Mouse (Mus musculus): Measurements from ENCODE around the gene Uba1. TPM values are rescaled to one million over a fixed set of nuclear protein-coding genes. Genes with fewer than 3 reads are reported as not detected.
A peak's percentile ranks its signal among the peaks of the same experiment; 100 is the strongest.
"Not testable (repeated sequence)": the region's sequence is repeated elsewhere in the genome, so short reads cannot be mapped to it uniquely, and the experiment has no call there.

The Uba1 gene
- polyA plus RNA-seq, 1 experiment from 2014 or later, result 261 TPM

DNA sequence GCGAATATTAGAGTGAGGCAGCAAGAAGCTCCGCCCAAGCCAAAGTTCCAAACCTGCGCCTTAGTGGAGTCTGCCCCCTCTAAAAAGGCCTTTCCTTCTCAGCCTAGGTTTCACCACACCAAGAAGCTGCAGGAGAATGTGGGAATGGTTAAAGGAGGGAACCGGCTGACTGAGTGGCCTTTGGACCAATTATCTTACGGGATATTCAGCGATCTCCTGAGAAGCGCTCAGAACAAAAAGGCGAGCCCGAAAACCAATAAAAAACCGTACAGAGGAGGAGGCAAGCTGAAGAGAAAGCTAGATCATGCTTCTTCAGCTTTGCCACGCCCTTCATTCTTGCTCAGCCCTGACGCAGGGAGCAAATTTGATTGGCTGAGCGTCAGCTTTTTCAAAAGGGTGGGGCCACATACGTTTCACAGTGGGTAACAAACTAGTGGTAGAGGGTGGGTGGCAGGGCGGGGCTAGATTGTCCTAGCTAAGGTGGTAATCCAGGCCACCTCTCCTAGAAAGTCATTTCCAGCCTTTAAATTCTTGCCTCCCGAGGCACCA lies 29.5 kb downstream of the Uba1 start, which contains the start of gene Cdk16:
TSS of gene Cdk16 (plus strand) at position 436 of the 549 bp plus-strand sequence.
- Histone ChIP-seq H3K27ac (replicated peaks) (peak within 1 kb of the TSS; percentile 94), H3K9me3 (replicated peaks) (peaks cover 3% of the 10 kb centered on the region; the same call in 1 of the 2 replicates), H3K27me3 (ENCODE audit: low read depth, poor library complexity, severe bottlenecking) (no peaks in the 10 kb centered on the region), H3K36me3 (peaks cover 27% of the 10 kb centered on the region), H3K4me3 (peak within 1 kb of the TSS; percentile 68), H3K4me1 (peaks cover 18% of the 10 kb centered on the region)
- WGBS, result 21% methylated on average over 16 of the region's 16 CpGs
- peak; percentile 81 for DNase-seq (ENCODE audit: low spot score)

DNA sequence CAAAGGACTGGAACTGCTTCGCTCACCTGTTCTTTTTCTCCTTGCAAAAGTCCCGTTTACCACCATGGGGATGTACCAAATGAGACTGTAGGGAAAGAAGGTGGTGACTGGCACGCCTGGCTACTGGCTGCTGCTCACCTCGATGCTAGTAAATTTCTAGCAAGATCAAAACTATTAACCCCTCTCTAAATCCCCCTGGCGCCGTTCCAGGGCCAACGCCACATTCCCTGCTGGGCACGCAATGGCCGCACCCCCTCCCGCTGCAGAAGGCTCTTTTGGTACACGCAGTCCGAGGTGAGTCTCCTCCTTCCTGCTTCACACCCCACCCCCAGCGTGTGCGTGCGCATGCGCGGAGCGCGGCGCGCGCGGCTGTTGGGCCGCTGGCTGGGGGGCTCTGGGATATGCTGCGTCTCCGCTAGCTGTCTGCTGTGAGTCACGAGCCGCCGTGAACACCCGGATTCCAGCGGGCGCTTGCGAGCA lies 30.0 kb downstream of the Uba1 start:
- H3K4me1 ChIP-seq, result peaks cover 18% of the 10 kb centered on the region
- H3K36me3 ChIP-seq, result peaks cover 27% of the 10 kb centered on the region
- WGBS, result 21% methylated on average over 30 of the region's 33 CpGs
- peak overlapping the region; percentile 68 for H3K4me3 ChIP-seq
- peak; percentile 83 for DNase-seq (ENCODE audit: low spot score)
- H3K27ac ChIP-seq (replicated peaks), result peak overlapping the region; percentile 94
- no peaks in the 10 kb centered on the region for H3K27me3 ChIP-seq (ENCODE audit: low read depth, poor library complexity, severe bottlenecking)
- peaks cover 3% of the 10 kb centered on the region; the same call in 1 of the 2 replicates for H3K9me3 ChIP-seq (replicated peaks)

DNA sequence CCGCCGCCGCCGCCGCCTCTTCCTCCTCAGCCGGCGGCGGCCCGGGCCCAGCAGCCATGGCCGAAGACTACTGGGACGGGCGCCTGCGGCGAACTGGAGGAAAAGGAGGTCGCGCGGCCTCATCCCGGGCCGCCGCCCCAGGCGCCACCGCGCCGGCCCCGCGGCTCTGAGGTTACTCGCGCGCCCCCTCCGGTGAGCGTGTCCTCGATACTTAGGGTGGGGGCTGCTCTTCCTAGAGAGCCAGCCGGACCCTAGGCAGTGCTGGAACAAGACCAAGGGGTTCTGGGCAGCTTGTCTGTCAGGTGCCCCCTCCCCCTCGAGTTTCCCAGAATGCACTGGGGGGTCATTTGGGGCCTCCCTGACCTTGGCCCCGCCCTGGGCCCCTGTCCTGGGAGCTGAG lies 30.5 kb downstream of the Uba1 start:
- H3K4me3 ChIP-seq, result peak overlapping the region; percentile 68
- H3K4me1 ChIP-seq, result peaks cover 18% of the 10 kb centered on the region
- peaks cover 27% of the 10 kb centered on the region for H3K36me3 ChIP-seq
- H3K27me3 ChIP-seq (ENCODE audit: low read depth, poor library complexity, severe bottlenecking), result no peaks in the 10 kb centered on the region
- peak overlapping the region; percentile 94 for H3K27ac ChIP-seq (replicated peaks)
- peaks cover 3% of the 10 kb centered on the region; the same call in 1 of the 2 replicates for H3K9me3 ChIP-seq (replicated peaks)
- 18% methylated on average over 33 of the region's 35 CpGs for WGBS
- DNase-seq (ENCODE audit: low spot score), result peak; percentile 68

DNA sequence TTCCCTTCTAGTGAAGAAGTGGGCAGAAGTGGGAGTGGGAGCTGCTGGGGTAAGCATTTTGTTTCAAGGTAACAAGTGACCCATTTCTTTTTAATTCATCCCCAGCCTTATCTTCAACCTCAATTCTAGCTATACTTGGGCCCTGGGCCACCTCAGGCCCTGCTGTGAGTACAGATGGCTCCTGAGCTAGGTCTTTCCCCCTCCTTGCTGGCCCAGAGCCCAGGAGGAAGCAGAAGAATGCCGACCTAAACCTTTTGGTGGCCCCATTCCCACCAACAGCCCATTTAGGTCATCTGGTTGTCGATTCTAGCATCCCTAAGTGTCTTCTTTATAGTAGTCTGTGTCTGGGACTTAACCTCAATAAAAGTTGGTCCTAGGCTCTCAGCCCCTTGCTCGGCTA lies 33.4 kb downstream of the Uba1 start:
- no peak for DNase-seq (ENCODE audit: low spot score)
- Histone ChIP-seq H3K4me1 (peaks cover 18% of the 10 kb centered on the region), H3K36me3 (peaks cover 53% of the 10 kb centered on the region), H3K4me3 (no peak overlapping the region), H3K27me3 (ENCODE audit: low read depth, poor library complexity, severe bottlenecking) (no peaks in the 10 kb centered on the region), H3K9me3 (replicated peaks) (peaks cover 3% of the 10 kb centered on the region; the same call in 1 of the 2 replicates), H3K27ac (replicated peaks) (no peak overlapping the region)
- 83% methylated on average over 3 of the region's 3 CpGs for WGBS

DNA sequence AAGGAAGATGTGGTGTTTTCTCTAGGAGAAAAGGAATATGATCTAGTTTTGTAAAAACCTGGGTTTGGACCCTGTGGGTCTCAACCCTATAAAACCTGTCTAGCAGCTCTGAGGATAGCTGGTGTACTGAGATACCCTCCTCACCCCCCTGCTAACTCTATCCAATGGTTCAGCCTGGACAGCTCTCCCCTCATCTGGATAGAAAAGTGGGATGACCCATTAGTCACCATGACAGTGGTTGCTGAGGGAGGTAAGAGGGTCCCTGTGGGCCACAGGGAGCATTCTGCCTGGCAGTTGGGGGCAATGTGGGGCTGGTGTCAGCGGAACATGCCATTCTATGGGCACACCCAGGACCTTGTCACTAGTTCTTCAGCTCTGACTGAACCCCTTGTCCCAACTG lies 34.5 kb downstream of the Uba1 start:
- WGBS, result 89% methylated on average over 1 of the region's 1 CpGs
- peaks cover 63% of the 10 kb centered on the region for H3K36me3 ChIP-seq

DNA sequence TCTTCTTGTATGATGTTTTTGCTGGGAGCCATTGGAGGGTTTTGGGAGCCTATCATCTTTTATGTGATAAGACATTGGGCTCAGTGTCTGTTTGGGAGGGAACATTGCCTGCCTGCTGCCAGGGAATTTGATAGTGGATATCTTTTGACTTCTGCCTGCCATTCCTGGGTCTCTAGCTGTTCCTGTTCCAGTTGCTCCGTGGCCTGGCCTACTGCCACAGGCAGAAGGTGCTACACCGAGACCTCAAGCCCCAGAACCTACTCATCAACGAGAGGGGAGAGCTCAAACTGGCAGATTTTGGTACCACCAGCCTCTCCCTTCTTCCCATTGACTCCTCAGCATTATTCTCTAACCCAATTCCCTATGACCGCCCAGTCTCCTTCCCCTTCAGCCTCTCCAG lies 37.7 kb downstream of the Uba1 start:
- WGBS, result 96% methylated on average over 4 of the region's 4 CpGs
- H3K27ac ChIP-seq (replicated peaks), result no peak overlapping the region
- no peaks in the 10 kb centered on the region for H3K27me3 ChIP-seq (ENCODE audit: low read depth, poor library complexity, severe bottlenecking)
- H3K36me3 ChIP-seq, result peaks cover 86% of the 10 kb centered on the region
- 0 out of 2 replicates have a peak, but pooled peaks cover 3% of the 10 kb centered on the region for H3K9me3 ChIP-seq (replicated peaks)
- DNase-seq (ENCODE audit: low spot score), result no peak
- no peaks in the 10 kb centered on the region for H3K4me1 ChIP-seq
- no peak overlapping the region for H3K4me3 ChIP-seq

More for the DNA sequence above, 34.5 kb downstream of the Uba1 start:
- H3K27me3 ChIP-seq (ENCODE audit: low read depth, poor library complexity, severe bottlenecking), result no peaks in the 10 kb centered on the region
- H3K4me1 ChIP-seq, result peaks cover 12% of the 10 kb centered on the region
- H3K4me3 ChIP-seq, result no peak overlapping the region
- no peak for DNase-seq (ENCODE audit: low spot score)
- no peak overlapping the region for H3K27ac ChIP-seq (replicated peaks)
- H3K9me3 ChIP-seq (replicated peaks), result peaks cover 3% of the 10 kb centered on the region; the same call in 1 of the 2 replicates

DNA sequence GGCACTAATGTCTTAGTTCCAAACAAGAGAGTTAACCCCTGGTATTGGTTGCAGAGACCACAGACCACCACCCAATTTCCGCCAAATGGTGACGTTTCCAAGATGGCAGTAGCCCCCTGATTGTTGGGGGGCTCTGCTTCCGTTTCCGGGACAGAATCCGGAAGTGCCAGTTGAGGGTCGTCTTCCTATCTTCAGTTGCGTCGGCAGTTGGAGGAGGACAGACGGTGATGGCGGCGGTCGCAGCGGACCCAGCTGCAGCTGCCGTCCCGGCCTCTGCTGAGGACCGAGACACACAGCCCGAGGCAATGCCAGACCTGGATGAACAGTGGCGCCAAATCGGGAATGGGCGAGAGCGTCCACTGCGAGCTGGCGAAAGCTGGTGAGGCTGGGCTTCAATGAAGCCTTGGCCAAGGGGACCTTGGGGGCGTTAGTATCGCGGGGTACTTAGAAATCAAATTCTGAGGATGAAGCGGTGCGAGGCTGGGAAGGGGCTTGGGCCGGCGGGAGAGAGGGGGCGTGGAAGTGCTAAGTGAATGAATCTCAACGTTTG lies 45.7 kb downstream of the Uba1 start, which contains the start of gene Usp11:
TSS of gene Usp11 (plus strand) at position 166 of the 550 bp plus-strand sequence.
- peak within 1 kb of the TSS; percentile 90 for H3K27ac ChIP-seq (replicated peaks)
- no peaks in the 10 kb centered on the region for H3K4me1 ChIP-seq
- no peaks in the 10 kb centered on the region for H3K9me3 ChIP-seq (replicated peaks)
- H3K36me3 ChIP-seq, result peaks cover 17% of the 10 kb centered on the region
- H3K4me3 ChIP-seq, result peak within 1 kb of the TSS; percentile 67
- WGBS, result 17% methylated on average over 32 of the region's 32 CpGs
- DNase-seq (ENCODE audit: low spot score), result peak; percentile 74
- no peaks in the 10 kb centered on the region for H3K27me3 ChIP-seq (ENCODE audit: low read depth, poor library complexity, severe bottlenecking)

DNA sequence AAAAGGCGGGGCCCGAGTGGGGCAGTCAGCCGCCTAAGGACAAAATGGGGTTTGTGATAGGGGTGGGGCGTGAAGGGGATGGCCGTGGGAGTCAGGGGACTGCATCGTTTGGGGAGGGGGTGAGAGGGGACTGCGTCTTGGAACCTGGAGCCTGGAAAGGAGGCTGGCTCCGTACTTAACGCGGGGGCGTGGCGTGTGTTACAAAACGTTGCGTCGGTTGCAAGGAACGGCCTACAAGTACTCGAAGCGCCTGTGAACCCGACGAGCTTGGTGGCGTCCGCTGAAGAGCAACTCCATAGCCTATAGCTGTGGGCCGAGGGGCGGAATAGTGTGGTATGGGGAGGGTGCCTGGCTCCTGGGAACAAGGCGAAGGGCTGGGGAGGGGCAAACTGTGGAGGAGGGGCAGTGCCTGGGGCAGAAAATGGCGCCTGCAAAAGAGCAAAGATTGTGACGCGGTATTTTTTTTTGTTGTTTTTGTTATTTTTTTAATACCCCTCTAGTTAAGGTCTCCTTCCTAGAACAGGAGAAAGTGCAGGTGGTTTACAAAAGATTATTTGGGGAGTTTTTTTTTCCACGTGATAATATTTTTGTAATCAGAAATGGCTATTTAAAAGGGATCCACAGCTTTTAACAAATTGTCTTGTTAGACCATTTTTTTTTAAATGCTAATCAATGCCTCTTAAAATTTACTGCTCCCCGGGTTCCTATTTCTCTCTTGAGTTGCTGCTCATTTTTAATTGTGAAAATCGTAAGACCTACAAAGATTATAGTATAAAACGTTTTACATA lies 46.4 kb downstream of the Uba1 start:
- 12% methylated on average over 32 of the region's 32 CpGs for WGBS

DNA sequence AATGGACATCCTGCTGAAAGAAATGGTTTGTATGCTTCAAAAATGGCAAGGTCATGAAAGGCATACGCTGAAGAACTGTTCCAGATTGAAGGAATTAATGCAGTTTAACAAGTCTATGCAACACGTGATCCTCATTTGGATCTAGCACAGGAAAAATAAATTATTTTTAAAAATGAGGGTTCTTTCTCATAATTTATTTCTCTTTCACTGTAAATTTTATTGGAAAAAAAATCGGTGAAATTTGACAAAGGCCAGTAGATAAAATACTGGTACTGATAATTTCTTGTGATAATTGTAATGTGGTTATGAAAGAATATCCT lies 46.9 kb downstream of the Uba1 start:
- no peaks in the 10 kb centered on the region for H3K27me3 ChIP-seq (ENCODE audit: low read depth, poor library complexity, severe bottlenecking)
- H3K9me3 ChIP-seq (replicated peaks), result no peaks in the 10 kb centered on the region
- H3K36me3 ChIP-seq, result 0 out of 2 replicates have a peak, but pooled peaks cover 8% of the 10 kb centered on the region
- H3K4me1 ChIP-seq, result no peaks in the 10 kb centered on the region
- 36% methylated on average over 3 of the region's 3 CpGs for WGBS
- no peak for DNase-seq (ENCODE audit: low spot score)
- H3K4me3 ChIP-seq, result peak overlapping the region; percentile 67
- H3K27ac ChIP-seq (replicated peaks), result peak overlapping the region; percentile 90

More for the DNA sequence above, 46.4 kb downstream of the Uba1 start:
- Histone ChIP-seq H3K36me3 (peaks cover 11% of the 10 kb centered on the region), H3K27ac (replicated peaks) (peak overlapping the region; percentile 90), H3K4me3 (peak overlapping the region; percentile 67), H3K9me3 (replicated peaks) (no peaks in the 10 kb centered on the region), H3K27me3 (ENCODE audit: low read depth, poor library complexity, severe bottlenecking) (no peaks in the 10 kb centered on the region), H3K4me1 (no peaks in the 10 kb centered on the region)
- DNase-seq (ENCODE audit: low spot score), result peak; percentile 81

DNA sequence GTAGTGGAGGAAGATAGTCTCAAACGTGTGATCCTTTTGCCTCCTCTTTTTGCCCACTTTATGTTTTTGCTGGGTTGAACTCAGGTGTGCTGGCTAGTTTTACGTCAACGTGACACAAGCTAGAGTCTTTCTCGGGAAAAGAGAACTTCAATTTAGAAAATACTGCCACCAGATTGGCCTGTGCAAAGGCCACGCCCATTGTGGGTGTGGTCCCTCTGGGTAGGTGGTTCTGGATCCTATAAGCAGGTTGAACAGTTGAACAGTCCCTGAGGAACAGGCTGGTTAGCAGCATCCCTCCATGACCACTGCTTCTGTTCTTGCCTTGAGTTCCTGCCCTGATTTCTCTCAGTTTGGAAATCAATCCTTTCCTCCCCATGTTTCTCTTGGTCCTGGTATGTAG lies 70.6 kb downstream of the Uba1 start:
- Histone ChIP-seq H3K36me3 (no peaks in the 10 kb centered on the region), H3K9me3 (replicated peaks) (no peaks in the 10 kb centered on the region), H3K4me3 (no peak overlapping the region), H3K4me1 (no peaks in the 10 kb centered on the region), H3K27ac (replicated peaks) (no peak overlapping the region), H3K27me3 (ENCODE audit: low read depth, poor library complexity, severe bottlenecking) (no peaks in the 10 kb centered on the region)
- 75% methylated on average over 5 of the region's 5 CpGs for WGBS
- no peak for DNase-seq (ENCODE audit: low spot score)

DNA sequence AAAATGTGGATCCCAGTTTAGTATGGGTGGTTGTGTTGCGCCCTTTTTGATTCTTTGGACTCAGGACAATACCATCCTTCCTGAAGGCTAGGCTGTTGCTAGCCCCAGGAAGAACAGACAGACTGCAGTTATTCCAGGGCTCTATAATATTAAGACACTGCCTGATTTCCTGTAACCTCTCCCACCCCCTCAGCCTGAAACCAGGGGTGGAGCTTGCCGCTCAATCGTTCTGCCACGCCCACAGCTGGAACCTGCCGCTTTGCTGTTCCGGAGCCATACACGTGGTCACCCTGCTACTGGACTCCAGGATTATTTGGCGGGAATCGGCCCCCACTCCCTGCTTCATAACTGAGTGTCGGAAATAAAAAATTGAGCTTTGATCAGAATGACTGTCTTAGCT lies 71.9 kb downstream of the Uba1 start:
- 43% methylated on average over 10 of the region's 10 CpGs for WGBS

More for the DNA sequence above, 71.9 kb downstream of the Uba1 start:
- H3K36me3 ChIP-seq; H3K4me1 ChIP-seq; H3K27me3 ChIP-seq (ENCODE audit: low read depth, poor library complexity, severe bottlenecking); H3K9me3 ChIP-seq (replicated peaks); H3K4me3 ChIP-seq; H3K27ac ChIP-seq (replicated peaks); DNase-seq (ENCODE audit: low spot score): not testable (repeated sequence)

Data from midbrain, embryonic 10.5 days (tissue).